Mouse (Mus musculus): ENCODE results near the gene Rbm20. TPM values are rescaled to one million over a fixed set of nuclear protein-coding genes. Genes with fewer than 3 reads are reported as not detected.

The Rbm20 gene
- total RNA-seq, 2 experiments from 2014 or later = 5.2 to 6.3 TPM

DNA sequence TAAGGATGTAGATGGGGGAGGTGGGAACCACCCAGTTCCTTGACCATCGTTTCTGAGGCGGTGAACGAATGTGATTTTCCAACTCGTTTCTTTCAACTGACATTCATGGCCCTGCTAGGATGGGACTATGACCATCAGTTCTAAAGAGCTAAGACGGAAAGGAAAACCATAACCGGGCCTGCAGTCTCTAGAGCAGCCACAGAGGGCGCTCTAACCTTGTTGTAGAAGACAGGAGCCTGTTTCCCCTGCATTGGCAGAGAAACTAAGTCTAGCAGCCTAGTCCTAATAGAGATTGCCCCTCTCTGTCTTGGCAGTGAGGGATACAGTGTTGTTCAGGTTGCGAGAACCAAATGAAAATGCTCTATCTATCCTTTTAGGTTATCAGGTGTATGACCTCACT lies 164.8 kb downstream of the Rbm20 start:
- peak in 1 of 2 experiments; percentile 39 for DNase-seq (ENCODE audit: low spot score in 2 of 2)

DNA sequence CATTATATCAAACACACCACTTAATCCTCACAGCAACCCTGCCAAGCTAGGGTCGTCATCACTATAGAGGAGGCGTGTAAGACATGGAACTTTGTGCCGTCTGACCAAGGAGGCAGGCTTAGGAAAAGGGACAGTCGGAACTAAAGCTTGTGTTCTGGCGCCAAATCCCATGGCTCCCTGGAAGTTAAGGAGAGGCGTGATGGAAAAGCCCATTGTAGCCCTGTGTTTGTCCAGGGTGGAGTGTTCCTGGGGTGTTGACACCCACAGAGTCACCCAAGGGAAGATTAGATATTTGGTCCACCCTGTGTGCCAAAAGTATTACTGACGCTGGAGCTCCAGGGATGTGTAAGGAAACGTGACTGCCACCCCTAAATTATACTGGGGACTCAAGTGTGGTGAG lies 166.9 kb downstream of the Rbm20 start:
- no peak for DNase-seq (ENCODE audit: low spot score in 2 of 2)

DNA sequence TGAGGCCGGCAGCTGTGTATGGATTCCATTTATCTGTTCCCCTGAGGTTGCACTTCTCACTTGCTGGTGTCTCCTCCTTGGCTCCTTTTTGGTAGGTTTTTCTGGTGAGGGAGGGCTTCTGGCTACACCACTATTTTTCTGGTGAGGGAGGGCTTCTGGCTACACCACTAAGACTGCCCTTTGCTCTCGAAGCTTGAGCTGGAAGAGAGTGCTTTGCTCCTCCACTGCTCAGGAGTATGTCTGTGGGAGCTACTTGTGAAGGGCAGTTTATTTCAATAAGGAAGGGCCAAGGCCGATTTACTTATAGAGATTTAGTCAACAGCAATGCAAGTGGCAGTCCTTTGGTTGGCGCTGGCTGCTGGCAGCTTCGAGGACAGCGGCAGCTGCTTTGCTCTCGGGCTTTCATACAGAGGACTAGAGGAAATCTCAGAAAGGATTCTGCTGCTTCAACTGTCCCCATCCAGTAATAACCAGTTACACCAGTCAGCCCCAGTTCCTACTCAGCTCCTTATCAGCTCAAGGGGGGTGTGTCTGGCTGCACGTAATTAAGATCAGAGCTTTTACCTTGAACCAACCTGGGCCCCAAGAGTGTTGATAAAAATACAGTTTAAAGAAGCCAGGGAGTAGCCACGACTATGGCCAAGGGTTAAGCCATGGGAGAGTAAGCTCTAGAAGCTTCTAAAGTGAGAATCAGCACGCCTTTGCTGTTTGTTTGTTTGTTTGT lies 171.3 kb downstream of the Rbm20 start:
- no peak for DNase-seq (ENCODE audit: low spot score in 2 of 2)

DNA sequence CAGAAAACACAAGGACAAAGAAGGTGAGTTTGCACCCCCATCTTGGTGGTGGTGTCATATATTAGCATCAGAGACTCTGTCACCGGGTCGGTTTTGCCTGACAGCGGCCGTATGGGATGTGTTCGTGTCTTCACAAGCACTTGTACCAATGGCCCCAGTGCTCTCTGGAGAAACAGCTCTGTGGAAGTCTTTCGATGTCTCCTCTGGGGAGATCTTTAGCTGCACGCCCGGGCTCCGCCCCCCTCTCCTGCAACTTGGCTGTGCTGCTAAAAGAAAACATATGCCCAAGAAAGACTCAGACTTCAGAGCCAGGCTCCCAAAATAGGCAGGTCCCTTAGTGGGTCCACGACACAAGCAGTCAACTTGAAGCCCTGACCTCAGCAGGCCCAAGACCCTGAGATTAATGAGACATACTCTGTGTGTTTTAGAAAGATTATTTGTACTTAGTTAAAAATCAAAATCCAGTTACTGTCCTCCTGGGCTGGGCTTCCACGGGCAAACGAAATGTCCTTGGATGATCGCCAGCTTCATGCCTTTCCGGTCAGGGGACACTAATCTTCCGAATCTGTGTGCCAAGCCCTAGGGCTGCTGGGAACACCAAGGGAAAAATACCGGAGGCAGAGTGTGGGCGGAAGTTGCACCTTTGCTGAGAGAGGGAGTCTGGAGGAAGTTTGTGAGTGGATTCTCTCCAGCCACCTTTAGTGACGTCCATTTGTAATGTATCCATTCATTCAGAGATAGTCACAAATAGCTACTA lies 173.2 kb downstream of the Rbm20 start:
- peak; percentile 47 to 57 for DNase-seq (ENCODE audit: low spot score in 2 of 2)

DNA sequence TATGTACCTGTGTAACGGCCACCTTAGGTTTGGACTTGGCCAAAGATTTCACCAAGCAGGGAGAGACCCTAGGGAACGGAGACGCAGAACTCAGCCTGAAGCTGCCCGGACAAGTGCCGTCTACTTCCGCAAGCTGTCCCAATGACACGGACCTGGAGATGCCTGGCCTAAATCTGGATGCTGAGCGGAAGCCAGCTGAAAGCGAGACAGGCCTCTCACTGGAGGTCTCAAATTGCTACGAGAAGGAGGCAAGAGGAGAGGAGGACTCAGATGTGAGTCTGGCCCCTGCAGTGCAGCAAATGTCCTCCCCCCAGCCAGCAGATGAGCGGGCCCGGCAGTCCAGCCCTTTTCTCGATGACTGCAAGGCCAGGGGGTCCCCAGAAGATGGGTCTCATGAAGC lies 174.2 kb downstream of the Rbm20 start:
- no peak for DNase-seq (ENCODE audit: low spot score in 2 of 2)

DNA sequence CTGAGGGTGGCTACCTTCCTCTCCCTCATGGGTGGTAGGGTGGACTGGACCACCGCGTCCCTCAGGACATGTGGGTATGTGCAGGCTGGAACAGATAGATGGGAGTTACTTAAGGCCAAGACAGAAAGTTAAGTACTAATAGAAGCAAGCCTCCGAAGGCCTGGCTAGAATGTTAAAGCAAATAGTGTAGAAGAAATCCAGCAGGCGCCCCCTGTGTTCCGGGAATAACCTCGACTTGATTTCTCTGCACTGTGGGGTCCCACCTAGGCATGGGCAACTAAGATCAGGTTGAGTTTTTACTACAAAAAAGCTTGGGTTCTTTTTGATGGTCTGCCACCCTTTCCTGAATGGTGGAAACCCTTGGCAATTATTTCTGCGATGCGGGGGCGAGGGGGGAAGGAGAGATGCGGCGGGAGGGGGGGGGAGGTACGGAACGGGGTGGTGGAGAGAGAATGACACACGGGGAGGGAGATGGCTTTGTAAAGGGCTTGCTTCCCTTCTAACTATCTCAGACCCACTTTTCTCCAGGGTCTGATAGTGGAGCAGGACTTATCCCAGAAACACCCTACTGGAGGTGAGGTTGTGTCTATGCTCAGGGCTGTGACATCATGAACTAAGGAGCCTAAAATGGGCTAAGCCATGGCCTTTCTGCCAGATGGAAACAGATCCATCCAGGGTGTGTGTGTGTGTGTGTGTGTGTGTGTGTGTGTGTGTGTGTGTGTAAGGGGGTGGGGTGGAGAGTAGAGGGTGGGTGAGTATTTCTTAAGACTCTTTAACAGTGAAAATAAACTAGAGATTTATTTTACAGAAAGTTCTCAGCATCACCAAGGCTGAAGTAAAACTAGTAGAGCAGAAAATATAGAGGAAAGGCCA lies 175.0 kb downstream of the Rbm20 start:
- DNase-seq (ENCODE audit: low spot score in 2 of 2) = no peak

DNA sequence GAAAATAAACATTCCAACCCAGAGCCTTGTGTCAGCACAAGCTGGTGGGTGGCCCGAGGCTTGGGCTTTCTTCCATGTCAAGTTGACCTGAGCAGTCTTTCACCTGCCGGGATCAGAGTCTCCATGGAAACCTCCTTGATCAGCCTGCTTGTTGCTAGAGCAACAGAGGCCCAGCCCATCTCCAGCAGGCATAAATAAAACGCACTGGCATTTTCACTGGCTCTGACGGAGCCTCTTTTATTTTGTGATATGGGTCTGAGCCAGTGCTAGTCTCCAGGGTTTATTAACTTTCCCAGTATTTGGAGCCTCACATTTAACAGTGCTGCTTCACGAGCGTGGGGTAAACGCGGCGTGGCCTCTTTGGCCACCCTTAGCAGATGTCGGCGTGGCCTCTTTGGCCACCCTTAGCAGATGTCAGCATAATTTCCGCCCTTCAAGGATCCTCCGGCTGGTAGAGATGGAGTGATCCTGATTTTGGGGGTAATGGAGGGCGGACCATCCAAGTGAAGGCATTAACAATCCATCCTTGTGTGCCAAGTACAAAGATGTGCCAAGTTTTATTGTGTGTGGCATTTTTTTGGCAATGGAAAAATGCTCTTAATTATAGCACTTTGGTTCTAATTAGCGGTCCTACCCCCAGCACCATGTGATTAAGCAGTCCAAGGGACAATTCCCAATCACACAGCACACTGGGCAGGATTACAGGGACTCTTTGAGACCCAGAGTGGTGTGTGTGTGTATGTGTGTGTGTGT lies 175.8 kb downstream of the Rbm20 start:
- DNase-seq (ENCODE audit: low spot score in 2 of 2) = peak; percentile 47 to 70

DNA sequence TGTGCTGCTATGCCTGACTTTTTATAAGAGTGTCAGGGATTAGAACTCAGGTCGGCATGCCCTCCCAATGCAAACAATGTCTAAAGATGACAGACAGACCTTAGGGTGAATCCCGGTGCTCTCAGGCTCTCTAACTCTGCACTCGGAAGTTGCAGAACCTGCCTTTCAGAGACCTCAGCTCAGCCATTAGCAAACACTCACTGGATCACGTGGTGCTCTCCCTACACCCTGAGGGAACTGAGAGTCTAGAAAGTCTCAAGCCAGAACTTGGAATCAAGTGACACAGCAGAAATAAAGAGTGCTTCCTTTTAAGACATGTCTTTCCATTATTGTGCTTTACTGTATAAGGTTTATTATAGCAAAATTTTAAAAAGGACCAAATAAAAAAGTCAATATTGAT lies 177.9 kb downstream of the Rbm20 start:
- DNase-seq (ENCODE audit: low spot score in 2 of 2) = no peak

DNA sequence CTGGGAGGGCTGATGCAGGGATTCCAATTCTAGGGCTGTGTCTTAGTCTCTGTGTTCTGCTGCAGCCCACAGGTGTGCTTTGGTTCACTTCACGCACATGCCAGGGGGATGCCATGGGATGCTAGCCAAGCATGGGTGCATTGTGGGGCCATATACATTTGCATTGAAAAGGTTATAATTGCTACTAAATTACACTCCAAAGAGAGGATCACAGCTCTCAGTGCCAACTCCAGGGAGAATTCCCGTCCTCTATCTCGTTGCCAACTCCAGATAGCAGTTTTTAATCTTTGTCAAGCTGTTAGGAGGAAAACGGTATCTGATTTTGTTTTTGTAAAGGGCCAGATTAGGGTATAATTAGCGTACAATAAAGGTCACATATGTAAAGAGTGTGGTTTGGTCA lies 178.7 kb downstream of the Rbm20 start:
- no peak for DNase-seq (ENCODE audit: low spot score in 2 of 2)

DNA sequence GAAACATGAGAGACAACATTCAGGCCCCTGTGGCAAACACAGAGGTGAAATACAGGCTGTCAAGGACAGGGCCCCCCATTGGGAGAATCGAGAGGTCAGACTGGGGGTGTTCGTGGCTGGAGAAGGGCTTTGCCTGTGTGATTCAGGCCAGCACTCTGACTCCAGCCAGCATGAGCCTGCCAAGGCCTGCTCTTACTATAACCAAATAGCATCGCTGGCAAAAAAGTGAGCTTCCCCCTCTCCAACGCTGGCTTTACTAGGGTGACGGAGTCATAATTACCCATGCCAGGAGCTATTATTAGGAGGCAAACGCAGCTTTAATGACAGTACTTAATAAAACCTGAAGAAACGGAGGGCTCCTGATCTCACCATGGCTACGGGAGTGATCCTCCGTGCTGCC lies 179.7 kb downstream of the Rbm20 start:
- no peak for DNase-seq (ENCODE audit: low spot score in 2 of 2)

DNA sequence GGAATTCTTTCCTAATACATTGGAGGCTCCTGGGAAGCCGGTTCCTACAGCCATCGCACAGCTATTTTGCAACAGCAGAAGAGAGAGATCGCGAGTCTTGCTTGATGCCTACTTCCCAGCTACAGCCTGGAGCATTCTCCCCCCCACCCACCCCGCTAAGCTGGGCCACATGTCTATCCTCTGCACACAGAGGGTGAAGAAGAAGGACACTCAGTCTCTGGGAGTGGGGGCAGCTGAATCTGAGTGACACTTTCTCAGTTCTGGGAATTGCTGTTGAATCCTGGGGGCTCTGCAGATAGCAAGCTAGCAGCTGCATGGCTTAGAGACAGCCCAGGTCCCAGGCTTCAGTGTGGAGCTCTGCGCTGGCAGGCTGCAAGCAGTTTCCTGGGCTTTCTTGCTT lies 180.9 kb downstream of the Rbm20 start:
- DNase-seq (ENCODE audit: low spot score in 2 of 2) = no peak

DNA sequence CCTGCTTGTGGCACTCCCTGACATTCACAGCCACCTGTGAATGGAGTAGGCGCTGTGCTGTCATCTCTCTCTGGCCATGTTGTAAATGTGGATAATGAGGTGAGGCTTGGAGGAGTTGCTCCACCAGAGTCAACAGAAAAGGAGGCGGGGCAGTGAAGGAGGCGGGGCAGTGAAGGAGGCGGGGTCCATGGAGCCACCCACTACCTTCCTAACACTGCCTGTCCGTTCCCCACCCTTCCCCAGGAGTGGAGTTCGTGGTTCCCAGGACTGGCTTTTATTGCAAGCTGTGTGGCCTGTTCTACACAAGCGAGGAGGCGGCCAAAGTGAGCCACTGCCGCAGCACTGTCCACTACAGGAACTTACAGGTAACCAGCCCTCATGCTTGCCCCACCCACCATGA lies 182.0 kb downstream of the Rbm20 start:
- no peak for DNase-seq (ENCODE audit: low spot score in 2 of 2)

DNA sequence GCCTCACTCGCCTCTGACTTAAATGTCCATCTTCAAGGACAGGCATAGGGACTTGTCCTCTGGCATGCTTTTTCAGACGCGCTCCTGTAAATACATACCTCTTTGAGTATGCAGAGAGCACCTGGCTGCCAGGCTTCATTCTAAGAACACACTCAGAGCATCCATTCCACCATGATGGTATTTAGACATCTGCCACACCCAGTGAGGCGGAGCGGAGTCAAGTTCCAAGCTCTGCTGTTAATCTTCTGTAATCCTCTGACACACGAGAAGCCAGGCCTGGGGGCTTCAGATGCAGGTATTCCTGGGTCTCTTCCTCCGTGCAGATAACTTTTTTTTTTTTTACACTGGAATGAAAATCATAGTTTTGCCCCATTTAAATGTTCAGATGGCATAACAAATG lies 182.5 kb downstream of the Rbm20 start:
- no peak for DNase-seq (ENCODE audit: low spot score in 2 of 2)

DNA sequence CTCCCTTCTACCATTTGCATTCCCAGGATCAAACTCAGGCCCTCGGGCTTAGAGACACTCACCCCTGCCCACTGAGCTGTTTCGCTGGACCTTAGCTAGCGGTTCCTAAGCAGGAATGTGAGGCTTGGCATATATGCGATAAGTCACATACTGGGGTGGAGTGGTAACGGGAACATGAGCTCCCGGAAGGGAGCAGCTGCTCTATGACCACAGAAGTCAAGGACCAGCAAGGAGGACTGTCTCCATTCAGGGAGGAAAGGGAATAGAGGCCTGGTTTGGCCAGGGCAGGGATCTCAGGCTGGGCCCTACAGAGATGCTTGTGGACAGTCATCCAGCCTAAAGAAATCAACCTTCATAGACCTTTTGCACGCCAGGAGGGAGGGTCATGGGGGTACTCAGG lies 184.2 kb downstream of the Rbm20 start:
- DNase-seq (ENCODE audit: low spot score in 2 of 2) = no peak

DNA sequence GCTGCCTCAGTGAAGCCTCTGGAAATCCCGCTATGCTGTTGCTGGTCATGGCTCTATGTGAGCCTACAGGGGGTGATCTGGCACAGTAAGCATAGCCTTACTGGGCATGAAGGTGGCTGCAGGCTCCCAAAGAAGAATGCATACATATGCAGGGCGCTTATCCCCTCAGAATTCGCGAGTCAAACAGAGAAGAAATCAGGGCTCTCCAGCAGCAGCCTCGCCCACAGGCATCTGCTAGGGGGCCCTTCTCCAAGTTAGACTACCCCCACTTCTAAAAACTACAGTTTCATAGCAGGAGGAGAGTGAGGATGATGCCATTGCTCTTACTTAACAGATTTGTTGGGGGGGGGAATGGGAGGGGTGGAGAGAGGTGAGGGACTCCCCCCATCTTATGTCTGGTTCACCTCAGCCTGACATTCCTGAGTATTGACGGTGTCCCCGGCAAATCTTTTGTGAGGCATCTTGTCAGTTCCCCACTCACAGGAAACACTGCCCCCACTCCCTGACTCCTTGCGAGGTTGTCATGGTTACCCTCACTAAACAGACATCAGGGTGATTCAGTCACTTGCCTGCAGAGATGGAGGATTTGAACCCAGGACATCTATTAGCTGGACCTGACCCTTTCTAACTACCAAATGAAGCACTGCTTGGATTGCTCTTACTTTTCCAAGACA lies 185.6 kb downstream of the Rbm20 start:
- DNase-seq (ENCODE audit: low spot score in 2 of 2) = peak; percentile 28 to 39

DNA sequence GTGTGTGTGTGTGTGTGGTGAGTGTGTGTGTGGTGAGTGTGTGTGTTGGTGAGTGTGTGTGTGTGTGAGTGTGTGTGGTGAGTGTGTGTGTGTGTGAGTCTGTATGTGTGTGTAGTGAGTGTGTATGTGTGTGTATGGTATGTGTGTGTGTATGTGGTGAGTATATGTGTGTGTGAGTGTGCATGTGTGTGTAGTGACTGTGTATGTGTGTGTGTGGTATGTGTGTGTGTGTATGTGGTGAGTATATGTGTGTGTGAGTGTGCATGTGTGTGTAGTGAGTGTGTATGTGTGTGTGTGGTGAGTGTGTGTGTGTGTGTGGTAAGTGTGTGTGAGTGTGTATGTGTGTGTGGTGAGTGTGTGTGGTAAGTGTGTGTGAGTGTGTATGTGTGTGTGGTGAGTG lies 190.1 kb downstream of the Rbm20 start:
- DNase-seq (ENCODE audit: low spot score in 2 of 2) = no peak

DNA sequence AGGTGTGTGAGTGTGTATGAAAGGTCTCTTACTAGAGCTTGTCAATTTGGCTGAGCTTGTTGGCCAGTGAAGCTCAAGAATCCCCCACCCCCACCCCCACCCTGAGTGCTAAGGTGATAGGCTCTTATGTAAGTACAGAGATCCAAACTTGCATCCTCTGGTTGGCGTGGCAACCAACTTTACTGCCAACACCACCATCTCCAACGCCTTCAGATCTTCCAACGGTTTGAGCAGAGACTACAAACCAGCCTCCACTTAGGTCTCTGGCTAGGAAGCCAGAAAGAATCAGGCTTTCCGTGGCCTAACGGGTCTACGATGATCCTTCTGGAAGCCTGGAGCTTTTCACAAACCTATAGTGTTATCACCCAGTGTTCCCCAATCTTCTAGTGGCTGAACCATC lies 191.0 kb downstream of the Rbm20 start:
- peak; percentile 23 to 50 for DNase-seq (ENCODE audit: low spot score in 2 of 2)

DNA sequence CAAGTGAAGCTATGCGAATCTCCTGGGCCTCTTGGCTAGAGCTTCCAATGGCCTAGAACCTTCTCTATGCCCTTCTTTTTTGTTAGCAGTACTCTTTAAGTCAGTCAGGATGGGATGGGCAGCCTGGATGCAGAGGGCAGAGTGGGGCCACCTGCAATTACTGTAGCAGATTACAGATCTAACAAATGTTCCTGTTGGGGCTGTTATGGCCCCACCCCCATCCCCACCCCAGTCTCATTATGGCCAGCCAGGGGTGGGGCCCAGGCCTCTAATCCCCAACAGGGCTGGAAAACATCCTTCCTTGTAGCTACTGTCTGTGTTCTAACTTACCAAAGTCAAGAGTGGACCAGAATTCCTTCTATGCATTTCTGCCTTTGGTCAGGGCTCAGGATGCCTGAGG lies 191.7 kb downstream of the Rbm20 start:
- DNase-seq (ENCODE audit: low spot score in 2 of 2) = no peak

DNA sequence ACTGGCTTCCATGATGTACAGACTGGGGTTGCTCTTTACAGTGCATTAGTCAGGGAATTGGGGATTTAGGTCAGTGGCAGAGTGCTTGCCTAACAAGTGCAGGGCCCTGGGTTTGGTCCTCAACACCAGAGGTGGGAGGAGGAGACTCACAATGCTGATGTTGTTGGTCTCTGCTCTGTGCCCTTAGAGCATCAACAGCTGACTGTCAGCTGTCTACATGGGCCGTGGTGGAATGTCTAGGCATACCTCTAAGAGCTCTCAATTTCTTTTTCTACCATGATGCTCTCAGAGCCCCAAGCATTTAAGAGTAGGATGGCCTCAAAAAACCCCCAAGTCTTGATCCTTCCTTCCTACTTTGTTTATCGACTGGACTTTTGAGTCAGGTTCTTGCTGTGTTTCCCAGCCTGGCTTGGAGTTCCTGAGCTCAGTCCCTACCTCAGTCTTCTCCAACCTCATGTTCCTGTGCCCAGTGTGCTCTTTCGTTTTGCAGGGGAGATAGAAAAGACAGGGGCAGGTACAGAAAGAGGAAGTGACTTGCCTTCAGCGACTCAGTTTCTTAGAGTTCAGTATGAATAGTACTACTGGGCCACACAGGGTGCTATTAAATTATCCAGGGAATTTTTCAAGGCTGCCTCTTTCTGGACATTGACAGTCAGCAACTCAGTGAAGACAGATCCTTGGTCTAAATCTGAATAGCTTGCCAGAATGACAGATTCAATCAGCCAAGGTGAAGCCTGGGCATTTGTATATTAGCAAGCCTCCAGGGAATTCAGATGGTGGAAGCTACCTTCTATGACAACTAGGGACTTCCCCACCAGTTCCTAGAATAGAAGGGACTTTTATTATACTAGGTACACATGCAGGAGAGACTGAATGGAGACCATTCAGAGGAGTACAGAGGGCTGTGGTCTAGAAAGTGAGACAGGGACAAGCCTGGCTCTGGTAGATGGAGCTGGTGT lies 192.6 kb downstream of the Rbm20 start:
- no peak for DNase-seq (ENCODE audit: low spot score in 2 of 2)
